Mouse (Mus musculus): Measurements from ENCODE around the gene Ciao1. TPM values are rescaled to one million over a fixed set of nuclear protein-coding genes. Genes with fewer than 3 reads are reported as not detected.

Gene Ciao1
- 10 to 100 TPM; 39.9 to 43.2 TPM for total RNA-seq (2023)

GRCm38 (mm10) chr2:127247592-127248333 is at the start of gene Ciao1, which contains the start of gene Tmem127:
Gene Ciao1 (minus strand): TSS chr2:127247816.
Gene Tmem127 (plus strand): TSS chr2:127247908.

GRCm38 (mm10) chr2:127269491-127270299 is 22.1 kb upstream of the Ciao1 start, which contains the start of gene Stard7:
Gene Stard7 (plus strand): TSS chr2:127270218.

GRCm38 (mm10) chr2:127207547-127208451 is 39.8 kb downstream of the Ciao1 start, which contains the start of the genes 1810024B03Rik and Snrnp200:
Gene 1810024B03Rik (minus strand): TSS chr2:127208280.
Gene Snrnp200 (plus strand): TSS chr2:127208386.

Other genes starting within 250 kb of the Ciao1 start
- gene Ap4e1, start 239.1 kb downstream of the Ciao1 start, total RNA-seq (2023), result 10 to 100 TPM; 26.5 to 28.4 TPM
- gene Blvra, start 177.2 kb downstream of the Ciao1 start, total RNA-seq (2023), result 10 to 100 TPM; 15.3 to 20.0 TPM
- 1 to 10 TPM; 7.6 to 8.0 TPM for gene Ncaph, start 113.9 kb downstream of the Ciao1 start, total RNA-seq (2023)
- 10 to 100 TPM; 18.9 to 24.8 TPM for gene Itpripl1, start 104.4 kb downstream of the Ciao1 start, total RNA-seq (2023)
- gene 1810024B03Rik, start 39.5 kb downstream of the Ciao1 start, total RNA-seq (2023), result 1 to 10 TPM; 3.3 TPM
- 100 to 1,000 TPM; 166 to 186 TPM for gene Snrnp200, start 39.4 kb downstream of the Ciao1 start, total RNA-seq (2023)
- gene Tmem127, start 92 bp upstream of the Ciao1 start, total RNA-seq (2023), result 10 to 100 TPM; 54.5 to 58.7 TPM
- gene Stard7, start 22.4 kb upstream of the Ciao1 start, total RNA-seq (2023), result 10 to 100 TPM; 66.4 to 69.3 TPM
- gene Dusp2, start 88.3 kb upstream of the Ciao1 start, total RNA-seq (2023), result 100 to 1,000 TPM; 260 to 275 TPM
- gene Astl, start 90.8 kb upstream of the Ciao1 start, total RNA-seq (2023), result not detected
- not detected for gene Adra2b, start 115.4 kb upstream of the Ciao1 start, total RNA-seq (2023)
- gene Gpat2, start 177.4 kb upstream of the Ciao1 start, total RNA-seq (2023), result under 1 TPM; 0.36 to 0.55 TPM
- gene Fahd2a, start 196.7 kb upstream of the Ciao1 start, total RNA-seq (2023), result 10 to 100 TPM; 17.2 to 18.3 TPM

Measured in T-cell, adult 66 days (primary cell).